Mouse (Mus musculus): ENCODE measurements at regions not wholly inside any gene's neighbourhood (a gene's known extent, or its start where the extent isn't known, plus 50 kb on each side); places are given as distances from the start of the nearest gene placed in this dataset.

DNA sequence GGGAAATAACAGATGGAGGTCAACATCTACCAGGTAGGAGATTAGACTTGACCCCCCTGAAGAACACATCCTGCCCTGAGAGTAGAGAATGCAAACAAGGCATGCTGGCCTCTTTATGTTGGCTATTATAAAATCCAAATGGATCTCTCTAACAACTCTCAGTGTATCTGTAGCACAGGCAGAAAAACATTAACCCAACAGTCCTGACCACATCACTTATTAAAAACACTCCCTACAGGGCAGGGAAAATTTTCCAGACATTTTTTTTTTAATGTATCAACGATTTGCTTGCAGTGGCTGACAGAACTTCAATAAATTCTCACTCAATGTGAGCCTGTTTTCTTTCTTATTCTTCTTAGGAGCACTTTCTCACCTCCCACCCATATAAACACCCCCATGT is 511.4 kb downstream of the Cdk5rap2 start:
- DNase-seq: no peak

DNA sequence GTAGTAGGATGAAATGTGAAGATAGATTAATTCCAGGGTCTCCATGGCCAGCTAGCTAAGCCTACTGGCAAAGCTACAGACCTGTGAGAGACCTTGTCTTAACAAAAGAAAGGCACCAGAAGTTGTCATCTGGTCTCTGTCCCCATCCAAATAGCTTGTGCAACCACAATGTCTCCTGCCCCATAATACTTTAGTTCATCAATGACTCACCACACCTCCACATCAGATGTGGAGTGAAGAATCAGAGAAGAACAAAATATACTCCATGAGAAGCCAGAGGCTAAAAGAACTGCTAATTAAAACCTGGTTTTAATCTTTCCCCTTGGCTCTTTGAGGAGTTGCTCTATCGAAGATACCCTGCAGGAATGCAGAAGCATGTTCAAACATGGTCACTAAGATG is 514.1 kb downstream of the Cdk5rap2 start:
- no peak for DNase-seq

DNA sequence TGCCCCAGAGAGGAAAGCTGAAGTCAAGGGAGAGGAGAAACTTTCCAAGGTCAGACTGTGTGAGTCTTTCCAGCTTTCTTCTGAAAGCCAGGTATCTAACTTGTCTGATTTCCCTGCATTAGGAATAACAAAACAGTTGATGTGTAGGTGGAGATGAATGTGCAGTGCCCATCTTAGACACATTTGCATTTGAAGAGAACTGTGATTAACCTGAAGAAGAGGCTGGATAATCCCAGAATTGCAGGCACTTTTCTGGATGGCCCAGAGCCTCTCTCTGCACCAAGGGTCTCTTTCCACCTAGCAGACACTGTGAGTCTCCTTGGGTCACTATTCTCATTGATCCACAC is 517.4 kb downstream of the Cdk5rap2 start:
- DNase-seq: no peak

DNA sequence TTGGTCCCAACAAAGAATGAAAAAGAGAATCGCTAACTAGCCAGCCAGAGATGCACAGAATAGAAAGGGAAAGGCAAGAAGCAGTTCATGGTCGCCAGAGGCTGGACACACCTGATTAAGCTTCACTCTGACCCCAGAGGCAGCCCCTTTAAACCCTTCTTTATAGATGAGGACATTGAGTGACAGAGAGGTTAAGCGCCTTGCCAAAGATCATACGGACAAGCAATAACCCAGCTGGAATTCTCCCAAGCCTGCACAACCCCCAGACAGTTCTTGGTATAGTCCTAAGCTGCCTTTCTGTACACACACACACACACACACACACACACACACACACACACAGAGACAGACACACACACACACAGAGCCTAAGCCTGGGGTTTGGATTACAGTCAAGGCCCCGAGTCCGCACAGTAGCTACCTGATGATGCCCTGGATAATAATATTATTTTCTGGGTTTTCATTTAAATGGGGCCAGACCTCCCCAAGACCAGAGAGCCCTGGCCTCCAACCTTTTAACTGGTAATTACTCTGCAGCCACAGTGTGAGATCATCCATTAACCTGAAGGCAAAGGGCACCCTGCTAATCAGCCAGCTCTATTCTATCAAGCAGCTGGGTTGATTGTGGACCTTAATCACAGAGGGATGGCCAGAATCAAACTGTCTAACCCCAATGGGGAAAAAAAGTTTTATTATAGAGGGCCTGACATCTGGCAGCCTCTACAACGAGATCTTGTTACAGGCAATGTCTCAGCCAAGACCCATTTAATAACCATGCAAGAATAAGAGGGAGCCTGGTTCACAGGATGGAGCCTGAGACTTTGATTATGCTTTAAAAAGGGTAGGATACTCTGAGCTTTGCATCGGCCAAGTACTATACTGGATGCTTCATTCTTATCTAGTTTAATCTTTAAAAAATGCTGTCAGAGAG is 518.1 kb downstream of the Cdk5rap2 start:
- DNase-seq: no peak

DNA sequence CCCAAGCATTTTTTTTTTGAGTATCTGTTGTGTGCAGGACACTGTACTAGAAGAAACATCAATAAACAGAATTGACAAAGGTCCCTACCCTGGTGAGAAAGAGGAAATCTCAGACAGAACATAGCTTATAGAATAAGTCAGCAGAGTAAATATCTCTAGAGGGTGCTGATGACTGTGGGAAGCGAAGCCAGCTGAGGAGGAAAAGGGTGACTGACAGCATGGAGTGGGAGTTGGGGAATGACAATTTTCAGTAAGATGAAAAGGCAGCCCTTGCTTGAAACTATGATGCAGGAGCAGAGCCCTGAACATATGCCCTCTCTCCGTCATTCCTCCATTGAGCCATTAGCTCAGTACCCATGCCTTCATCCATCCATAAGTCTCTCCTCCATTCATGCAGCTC is 519.6 kb downstream of the Cdk5rap2 start:
- no peak for DNase-seq

DNA sequence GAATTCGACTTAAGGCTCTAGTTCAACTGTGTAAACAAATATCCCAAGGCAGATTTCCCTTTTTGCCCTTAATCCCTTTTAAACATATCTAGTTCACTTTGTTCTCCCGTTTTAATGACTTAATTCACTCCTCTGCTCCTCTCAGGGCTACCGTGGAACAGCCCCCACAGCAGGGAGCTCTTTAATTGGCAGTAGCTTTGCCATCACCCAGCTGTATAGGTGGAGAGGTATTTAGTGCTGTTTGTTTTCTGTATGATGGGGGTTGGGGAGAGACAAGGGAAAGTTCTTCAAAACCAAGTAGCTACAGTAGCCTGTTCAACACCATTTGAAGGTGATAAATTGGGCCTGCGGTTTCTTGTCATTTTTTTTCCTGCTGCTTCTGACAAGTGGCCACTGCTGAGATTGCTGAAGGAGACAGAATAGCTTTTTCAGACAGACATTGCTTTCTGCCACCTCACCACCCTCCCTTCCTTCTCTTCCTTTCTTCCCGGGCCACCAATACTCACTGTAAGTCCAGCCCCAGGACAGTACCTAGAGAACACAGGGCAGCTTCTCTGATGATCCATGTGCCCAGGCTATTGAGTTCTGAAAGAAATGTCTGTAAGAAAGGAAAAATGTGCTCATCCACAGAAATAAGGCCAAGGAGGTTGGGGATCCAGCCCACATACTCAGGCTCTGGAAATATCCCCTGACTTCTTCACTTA is 520.2 kb downstream of the Cdk5rap2 start:
- DNase-seq: no peak

DNA sequence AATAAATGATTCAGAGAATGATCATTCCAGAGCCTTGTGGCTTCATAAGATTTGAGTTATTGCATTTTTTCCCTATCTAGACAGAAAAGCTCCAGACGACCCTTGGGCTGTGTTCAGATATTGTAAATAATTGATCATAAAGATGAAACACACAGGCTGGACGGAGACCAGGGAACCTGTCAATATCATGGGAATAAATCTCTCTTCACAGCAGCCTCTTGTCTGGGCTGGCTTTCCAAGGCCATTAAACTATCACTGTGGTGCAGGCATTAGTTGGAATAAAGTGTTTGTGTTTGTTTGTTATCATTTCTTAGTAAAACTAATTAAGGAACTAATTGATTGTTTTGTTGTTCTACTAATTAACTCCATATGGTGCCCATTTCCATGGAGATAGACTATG is 533.5 kb downstream of the Cdk5rap2 start:
- DNase-seq: no peak

DNA sequence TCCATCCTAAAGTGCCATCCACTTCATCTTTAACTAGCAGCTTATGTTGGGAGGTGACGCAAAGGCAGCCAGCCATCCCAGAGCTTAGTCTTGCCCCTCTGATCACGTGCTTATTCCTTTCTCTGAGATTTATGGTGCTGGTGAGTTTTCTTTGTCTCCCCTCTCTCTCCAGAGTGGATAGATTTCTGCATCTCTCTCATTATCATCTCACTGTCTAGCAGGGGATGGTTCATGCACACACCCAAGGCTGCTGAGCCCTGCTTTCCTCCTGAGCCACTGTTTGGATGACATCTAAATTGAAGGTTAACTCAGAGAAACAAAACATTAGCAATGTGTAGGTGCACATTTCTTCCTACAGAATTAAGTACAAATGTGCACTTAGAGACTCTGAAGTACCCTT is 539.6 kb downstream of the Cdk5rap2 start:
- no peak for DNase-seq

DNA sequence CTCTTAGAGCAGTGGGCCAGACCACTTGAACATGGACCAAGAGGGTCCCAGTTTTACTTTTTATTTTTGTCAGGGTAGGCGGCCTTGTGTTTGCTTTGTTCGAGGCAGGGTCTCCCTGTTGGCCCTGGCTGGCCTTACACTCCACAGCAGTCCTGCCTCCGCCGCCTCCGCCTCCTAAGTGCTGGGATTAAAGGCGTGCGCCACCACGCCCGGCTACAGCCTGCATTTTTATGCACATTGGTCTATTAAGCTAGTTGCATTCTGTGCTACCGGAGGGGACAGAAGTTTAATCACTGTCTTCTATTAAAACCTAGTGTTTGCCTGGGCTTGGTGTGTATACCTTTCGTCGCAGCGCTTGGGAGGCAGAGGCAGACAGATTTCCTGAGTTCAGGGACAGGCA is 555.2 kb downstream of the Cdk5rap2 start:
- DNase-seq: no peak

DNA sequence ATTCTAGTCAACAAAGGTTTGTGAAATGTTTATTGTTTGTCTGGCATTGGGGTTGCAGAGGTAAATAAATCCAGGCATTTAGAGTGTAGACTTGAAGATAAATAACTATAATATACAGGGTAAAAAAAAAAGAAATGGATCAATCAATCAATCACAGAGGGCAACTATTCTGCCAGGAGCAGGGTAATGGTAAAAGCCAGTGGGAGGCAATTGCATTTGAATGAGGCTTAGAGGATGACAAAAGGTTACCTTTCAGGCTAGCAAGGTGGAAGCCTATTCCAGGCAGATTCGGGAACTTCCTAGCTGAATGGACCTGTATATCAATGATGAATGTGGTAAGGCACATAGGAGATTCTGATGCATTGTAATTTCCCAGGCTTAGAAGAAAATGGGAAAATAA is 557.6 kb downstream of the Cdk5rap2 start:
- no peak for DNase-seq

DNA sequence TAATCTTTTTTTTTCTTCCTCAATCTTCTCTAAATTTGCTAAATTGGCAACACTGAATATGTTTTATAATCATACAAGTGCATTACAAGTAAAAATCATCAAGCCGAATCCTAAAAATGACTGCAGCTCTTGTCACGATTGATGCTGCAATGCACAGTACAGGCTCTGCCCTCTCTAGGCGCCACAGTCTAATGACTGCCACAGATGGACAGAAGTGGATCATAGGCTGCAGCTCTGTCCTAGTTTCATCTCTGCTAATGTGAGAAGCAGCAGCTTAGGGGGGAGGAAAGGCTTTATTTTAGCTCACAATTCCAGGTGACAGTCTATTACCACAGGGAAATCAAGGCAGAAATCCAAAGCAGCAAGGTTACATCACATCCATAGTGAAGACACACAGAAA is 560.8 kb downstream of the Cdk5rap2 start:
- DNase-seq: no peak

DNA sequence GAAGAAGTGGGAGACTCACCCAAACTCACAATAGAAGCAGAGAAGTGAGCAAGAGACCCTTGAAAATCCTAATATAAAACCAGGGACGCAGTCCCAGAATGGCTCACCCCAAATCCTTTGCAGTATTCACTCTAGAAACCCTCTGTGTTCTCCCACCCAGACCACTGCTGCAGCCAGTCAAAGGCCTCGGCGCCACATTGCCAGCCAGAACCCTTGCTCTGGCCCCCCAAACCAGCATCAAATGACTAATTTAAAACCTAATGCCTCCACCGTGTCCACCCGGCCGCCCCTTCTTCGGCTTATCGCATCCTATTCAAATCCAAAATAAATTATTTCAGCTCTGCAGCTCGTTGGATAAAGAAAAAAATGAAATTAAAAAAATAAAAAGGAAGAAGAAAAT is 570.4 kb downstream of the Cdk5rap2 start:
- no peak for DNase-seq

DNA sequence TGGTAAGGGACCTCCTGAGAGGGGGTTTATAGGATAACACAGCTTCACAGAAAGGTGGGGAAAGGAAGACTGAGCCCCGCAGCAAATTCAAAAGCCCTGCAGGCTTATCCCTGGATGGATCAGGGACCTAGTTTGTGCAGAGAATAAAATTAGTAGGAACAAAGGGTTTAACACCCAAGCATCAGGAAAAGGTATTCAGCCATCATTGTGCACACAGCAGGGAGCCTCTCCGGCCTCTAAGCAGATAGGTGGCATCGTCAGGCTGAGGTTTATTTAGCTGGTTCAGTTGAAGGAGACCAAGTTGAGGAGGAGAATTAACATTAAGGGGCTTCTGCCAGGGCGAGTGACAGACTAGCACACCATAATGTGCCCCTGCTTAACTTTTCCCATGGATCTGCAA is 571.3 kb downstream of the Cdk5rap2 start:
- DNase-seq: no peak

DNA sequence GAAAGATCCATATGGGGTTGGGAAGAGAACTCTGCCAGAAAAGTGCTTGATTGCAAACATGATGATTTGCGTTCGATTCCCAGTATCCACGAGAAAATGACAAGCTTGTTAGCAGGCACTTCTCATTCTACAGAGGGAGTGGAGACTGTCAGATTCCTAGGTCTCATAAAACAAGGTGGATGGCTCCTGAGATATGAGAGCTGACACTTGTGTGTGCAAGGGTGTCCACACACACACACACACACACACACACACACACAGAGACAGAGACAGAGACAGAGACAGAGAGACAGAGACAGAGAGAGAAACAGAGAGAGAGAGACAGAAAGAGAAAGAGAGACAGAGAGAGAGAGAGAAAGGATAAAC is 585.4 kb downstream of the Cdk5rap2 start:
- no peak for DNase-seq

DNA sequence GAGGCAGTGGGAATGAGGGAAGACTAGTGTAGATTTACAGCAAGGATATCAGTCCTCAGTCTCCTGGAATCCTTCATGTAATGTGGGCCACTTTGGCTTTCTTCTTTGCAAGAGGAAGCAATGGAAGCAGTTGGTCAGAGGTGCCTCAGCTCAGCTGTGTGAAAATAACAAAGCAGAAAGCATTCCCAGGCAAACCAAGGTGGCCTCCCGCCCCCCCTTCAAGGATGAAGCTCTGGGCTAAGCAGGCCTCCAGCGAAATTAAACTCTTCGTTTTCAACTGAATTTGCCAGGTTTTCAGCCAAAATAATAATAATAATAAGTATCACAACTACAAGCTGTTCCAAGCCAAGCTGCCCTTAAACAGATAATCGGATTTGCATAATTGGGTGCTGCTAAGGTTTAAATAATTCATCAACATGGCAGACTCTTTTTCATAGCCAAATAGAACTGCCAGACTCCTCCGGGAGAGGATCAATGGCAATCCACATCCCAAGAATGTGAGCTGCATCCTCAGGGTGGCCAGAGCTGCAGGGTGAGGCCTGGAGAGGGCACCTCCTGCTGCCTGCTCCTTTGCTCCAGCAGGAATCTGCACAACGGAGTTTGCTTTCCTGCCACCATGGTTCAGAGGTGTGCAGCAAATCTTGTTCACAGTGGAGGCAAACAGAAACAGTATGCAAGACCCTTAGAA is 585.9 kb downstream of the Cdk5rap2 start:
- no peak for DNase-seq

DNA sequence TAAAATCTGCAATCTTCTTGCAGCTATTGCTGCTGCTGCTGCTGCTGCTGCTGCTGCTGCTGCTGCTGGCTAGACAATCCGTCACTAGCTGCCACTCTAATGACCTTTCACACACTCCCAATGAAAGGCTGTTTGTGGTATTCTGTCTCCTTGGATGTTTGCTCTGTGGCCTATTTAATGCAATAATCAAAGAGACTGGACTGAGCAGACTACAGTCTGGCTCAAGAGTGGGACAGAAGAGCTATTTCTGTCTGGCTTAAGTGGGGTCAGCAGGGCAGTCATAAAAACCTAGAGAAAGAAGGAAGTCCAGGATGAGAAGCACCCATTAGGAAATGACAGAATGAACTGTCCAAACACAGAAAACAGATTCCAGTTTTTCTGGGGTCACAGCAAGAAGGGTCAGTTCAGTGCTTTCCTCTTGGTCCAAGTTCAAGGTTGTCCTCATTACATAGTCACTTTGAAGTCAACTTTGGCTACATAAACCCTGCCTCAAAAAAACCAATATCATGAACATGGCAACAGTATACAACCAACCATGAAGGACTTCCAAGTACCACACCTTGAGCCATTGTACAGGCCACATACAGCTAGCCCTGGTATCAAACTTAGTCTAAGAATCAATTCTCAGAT is 586.8 kb downstream of the Cdk5rap2 start:
- DNase-seq: peak in 1 of 2 experiments; percentile 23

DNA sequence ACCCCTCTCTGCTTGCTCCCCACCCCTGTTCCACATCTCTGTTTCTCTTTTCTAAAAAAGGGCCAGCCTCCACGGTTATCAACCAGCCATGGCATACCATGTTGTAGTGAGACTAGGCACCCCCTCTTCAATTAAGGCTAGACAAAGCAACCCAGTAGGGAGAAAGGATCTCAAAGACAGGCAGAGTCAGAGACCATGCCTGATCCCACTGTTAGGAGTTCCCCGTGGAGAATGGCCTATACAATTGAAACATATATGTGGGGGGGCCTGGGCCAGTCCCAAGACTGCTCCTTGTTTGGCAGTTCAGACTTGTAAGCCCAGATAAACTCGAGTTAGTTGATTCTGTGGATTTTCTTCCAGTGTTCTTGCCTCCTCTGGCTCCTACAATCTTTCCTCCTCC is 591.4 kb downstream of the Cdk5rap2 start:
- no peak for DNase-seq

DNA sequence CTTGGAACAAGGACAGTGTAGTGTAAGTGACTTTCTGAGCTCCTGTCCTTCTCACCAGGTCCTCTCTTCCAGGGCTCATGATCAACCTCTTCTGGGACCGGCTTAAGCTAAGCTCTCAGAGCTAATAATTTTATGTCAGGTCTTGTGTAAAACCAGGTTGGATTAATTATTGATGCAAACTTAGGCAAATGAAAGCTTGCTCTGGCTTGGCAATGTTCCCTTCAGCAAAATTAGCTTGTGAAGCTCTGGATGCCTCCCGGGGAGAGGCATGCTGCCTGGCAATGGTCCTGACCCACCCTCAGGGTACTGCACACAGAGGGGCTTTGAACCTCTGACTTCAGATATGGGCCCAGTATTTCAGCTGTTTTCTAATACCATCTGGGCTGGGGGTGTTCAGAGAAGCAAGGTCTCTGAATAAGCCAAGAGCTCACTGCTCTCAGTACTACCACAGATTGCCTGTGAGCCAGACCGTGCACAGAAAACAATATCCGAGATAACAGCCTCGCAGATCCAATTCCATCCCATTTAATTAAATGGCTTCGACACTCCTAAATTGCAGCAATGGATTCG is 624.7 kb downstream of the Cdk5rap2 start:
- DNase-seq: no peak

DNA sequence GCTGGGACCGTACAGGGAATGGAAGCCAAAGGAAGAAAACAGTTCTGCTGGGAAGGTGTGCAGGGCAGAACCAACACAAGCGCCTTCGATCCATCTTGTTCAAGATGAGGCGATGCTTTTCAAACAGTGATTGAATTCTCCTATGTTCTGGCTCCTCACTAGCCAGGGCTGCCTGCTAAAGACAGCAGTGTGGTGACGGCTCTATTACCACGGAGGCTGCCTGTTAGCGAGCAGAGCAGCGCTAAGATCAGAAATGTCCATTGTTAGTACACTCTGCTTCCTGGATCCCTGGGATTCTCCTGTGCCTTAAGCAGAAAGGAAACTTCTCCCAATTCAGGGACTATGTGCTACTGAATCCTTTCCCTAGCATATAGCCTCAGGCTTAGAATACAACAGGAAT is 629.0 kb downstream of the Cdk5rap2 start:
- DNase-seq: no peak

DNA sequence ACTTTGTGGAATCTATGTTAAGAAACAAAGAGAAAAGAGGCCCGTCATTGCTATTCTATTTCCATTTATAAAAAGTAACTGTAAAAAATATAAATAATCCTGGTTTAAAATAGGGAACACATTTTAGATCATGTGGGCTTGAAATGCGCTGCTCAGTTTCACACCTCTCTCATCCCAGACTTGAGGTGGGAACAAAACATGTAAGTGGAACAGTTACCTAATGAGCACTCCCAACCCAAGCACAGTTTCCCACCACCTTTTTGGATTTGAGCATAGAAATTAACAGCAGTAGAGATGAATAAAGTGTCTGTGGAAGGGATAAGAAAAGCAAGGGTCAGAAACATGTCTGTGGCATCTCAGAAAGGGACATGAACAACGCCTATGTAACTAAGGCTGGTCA is 648.4 kb downstream of the Cdk5rap2 start:
- DNase-seq: no peak

DNA sequence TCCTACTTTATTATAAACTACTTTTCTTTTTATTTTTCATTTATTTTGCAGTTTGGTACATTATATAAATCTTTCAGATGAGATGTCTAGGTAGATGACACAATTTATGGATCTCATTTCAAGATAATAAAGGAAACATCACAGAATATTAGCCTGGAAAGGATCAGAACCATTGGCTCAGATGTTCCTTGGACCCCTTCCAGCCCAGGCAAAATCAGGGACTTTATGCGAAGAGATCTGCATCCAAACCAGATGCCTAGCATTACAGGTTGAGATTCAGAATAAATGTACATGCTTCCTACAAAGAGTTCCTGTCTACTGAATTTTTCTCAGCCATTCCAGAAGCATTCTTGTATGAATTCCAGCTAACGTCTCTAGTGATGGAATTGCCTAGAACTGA is 650.6 kb downstream of the Cdk5rap2 start:
- no peak for DNase-seq

DNA sequence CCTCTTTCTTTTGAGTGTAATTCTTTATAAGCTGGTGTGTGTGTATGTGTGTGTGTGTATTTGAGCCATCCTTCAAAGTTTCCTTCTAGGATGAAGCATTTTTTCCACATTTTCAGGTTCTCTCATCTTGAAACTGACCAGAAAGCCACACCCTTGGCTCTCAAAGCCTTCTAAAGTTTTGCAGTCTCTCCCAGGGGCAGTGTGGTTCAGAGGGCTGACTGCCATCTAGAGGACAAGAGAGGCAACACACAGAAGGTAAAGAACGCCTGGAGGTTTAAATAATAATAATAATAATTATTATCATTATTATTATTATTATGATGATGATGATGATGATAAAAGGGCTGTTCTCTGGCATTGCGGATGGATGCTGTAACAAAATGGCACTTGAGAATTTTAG is 655.7 kb downstream of the Cdk5rap2 start:
- DNase-seq: no peak

DNA sequence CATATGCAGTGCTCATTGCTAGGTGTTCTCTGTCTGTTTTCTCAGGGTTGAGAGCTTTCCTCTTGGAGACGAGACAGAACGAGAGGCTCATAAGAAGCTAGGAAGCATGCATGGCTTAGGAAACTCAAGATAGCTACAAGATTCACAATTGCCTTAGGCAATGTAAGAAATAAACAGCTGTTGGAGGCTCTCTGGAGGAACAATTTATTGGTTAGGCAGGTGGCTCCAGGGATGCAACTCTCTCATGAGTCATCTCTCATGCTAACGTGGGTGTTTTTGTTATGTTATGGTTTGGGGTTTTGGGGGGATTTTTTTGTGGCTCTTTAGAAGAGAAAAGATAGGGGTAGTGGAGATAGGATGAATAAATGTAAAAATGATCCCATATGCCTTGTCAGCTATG is 657.2 kb downstream of the Cdk5rap2 start:
- DNase-seq: no peak

Measured in lung, postnatal 4 days (tissue).